Mouse (Mus musculus): Measurements from ENCODE around the gene Sprr2a2. TPM values are rescaled to one million over a fixed set of nuclear protein-coding genes. Genes with fewer than 3 reads are reported as not detected.
"Not testable (repeated sequence)": the region's sequence is repeated elsewhere in the genome, so short reads cannot be mapped to it uniquely, and the experiment has no call there.

Gene Sprr2a2
- polyA plus RNA-seq, 1 experiment, result 35,085 TPM

- H3K27ac ChIP-seq (ENCODE audit: insufficient read depth, low read depth, low read length); H3K4me1 ChIP-seq (ENCODE audit: control insufficient read depth, insufficient read depth, insufficient read length, low read length); H3K27me3 ChIP-seq (ENCODE audit: control insufficient read depth, insufficient read depth, low read length); H3K36me3 ChIP-seq (ENCODE audit: control insufficient read depth, insufficient read depth, low read length); H3K4me3 ChIP-seq (ENCODE audit: low read depth, low read length): not testable (repeated sequence)
- WGBS, result no CpG with 5 or more reads among the region's 5 CpGs
Measured at GRCm38 (mm10) chr3:92236463-92237189, 20.9 kb downstream of the Sprr2a2 start.

GRCm38 (mm10) chr3:92238736-92239135, 23.0 kb downstream of the Sprr2a2 start:
- not testable (repeated sequence) for H3K4me1 ChIP-seq (ENCODE audit: control insufficient read depth, insufficient read depth, insufficient read length, low read length); H3K36me3 ChIP-seq (ENCODE audit: control insufficient read depth, insufficient read depth, low read length); H3K27ac ChIP-seq (ENCODE audit: insufficient read depth, low read depth, low read length); H3K4me3 ChIP-seq (ENCODE audit: low read depth, low read length); H3K27me3 ChIP-seq (ENCODE audit: control insufficient read depth, insufficient read depth, low read length)

- no CpG with 5 or more reads among the region's 1 CpGs for WGBS
- H3K4me3 ChIP-seq (ENCODE audit: low read depth, low read length); H3K4me1 ChIP-seq (ENCODE audit: control insufficient read depth, insufficient read depth, insufficient read length, low read length); H3K36me3 ChIP-seq (ENCODE audit: control insufficient read depth, insufficient read depth, low read length); H3K27ac ChIP-seq (ENCODE audit: insufficient read depth, low read depth, low read length); H3K27me3 ChIP-seq (ENCODE audit: control insufficient read depth, insufficient read depth, low read length): not testable (repeated sequence)
Measured at GRCm38 (mm10) chr3:92239197-92239596, 23.5 kb downstream of the Sprr2a2 start.

GRCm38 (mm10) chr3:92244833-92245232, 29.1 kb downstream of the Sprr2a2 start:
- not testable (repeated sequence) for H3K4me1 ChIP-seq (ENCODE audit: control insufficient read depth, insufficient read depth, insufficient read length, low read length); H3K4me3 ChIP-seq (ENCODE audit: low read depth, low read length)

GRCm38 (mm10) chr3:92246245-92246644, 30.5 kb downstream of the Sprr2a2 start:
- H3K27ac ChIP-seq (ENCODE audit: insufficient read depth, low read depth, low read length); H3K36me3 ChIP-seq (ENCODE audit: control insufficient read depth, insufficient read depth, low read length); H3K27me3 ChIP-seq (ENCODE audit: control insufficient read depth, insufficient read depth, low read length); H3K4me3 ChIP-seq (ENCODE audit: low read depth, low read length); H3K4me1 ChIP-seq (ENCODE audit: control insufficient read depth, insufficient read depth, insufficient read length, low read length): not testable (repeated sequence)
- no CpG with 5 or more reads among the region's 10 CpGs for WGBS

More at GRCm38 (mm10) chr3:92244833-92245232, 29.1 kb downstream of the Sprr2a2 start:
- not testable (repeated sequence) for H3K27me3 ChIP-seq (ENCODE audit: control insufficient read depth, insufficient read depth, low read length); H3K36me3 ChIP-seq (ENCODE audit: control insufficient read depth, insufficient read depth, low read length); H3K27ac ChIP-seq (ENCODE audit: insufficient read depth, low read depth, low read length)

- H3K27me3 ChIP-seq (ENCODE audit: control insufficient read depth, insufficient read depth, low read length); H3K36me3 ChIP-seq (ENCODE audit: control insufficient read depth, insufficient read depth, low read length); H3K4me3 ChIP-seq (ENCODE audit: low read depth, low read length); H3K27ac ChIP-seq (ENCODE audit: insufficient read depth, low read depth, low read length); H3K4me1 ChIP-seq (ENCODE audit: control insufficient read depth, insufficient read depth, insufficient read length, low read length): not testable (repeated sequence)
Measured at GRCm38 (mm10) chr3:92248494-92248893, 32.8 kb downstream of the Sprr2a2 start.

GRCm38 (mm10) chr3:92250450-92250849, 34.7 kb downstream of the Sprr2a2 start:
- H3K36me3 ChIP-seq (ENCODE audit: control insufficient read depth, insufficient read depth, low read length); H3K27me3 ChIP-seq (ENCODE audit: control insufficient read depth, insufficient read depth, low read length); H3K4me3 ChIP-seq (ENCODE audit: low read depth, low read length); H3K27ac ChIP-seq (ENCODE audit: insufficient read depth, low read depth, low read length); H3K4me1 ChIP-seq (ENCODE audit: control insufficient read depth, insufficient read depth, insufficient read length, low read length): not testable (repeated sequence)
- WGBS, result 75% methylated on average over 2 of the region's 2 CpGs

GRCm38 (mm10) chr3:92253860-92254259, 38.1 kb downstream of the Sprr2a2 start:
- WGBS, result no CpG with 5 or more reads among the region's 8 CpGs
- H3K4me1 ChIP-seq (ENCODE audit: control insufficient read depth, insufficient read depth, insufficient read length, low read length); H3K36me3 ChIP-seq (ENCODE audit: control insufficient read depth, insufficient read depth, low read length); H3K27me3 ChIP-seq (ENCODE audit: control insufficient read depth, insufficient read depth, low read length); H3K4me3 ChIP-seq (ENCODE audit: low read depth, low read length); H3K27ac ChIP-seq (ENCODE audit: insufficient read depth, low read depth, low read length): not testable (repeated sequence)

GRCm38 (mm10) chr3:92258526-92258925, 42.8 kb downstream of the Sprr2a2 start:
- H3K36me3 ChIP-seq (ENCODE audit: control insufficient read depth, insufficient read depth, low read length); H3K27me3 ChIP-seq (ENCODE audit: control insufficient read depth, insufficient read depth, low read length); H3K4me3 ChIP-seq (ENCODE audit: low read depth, low read length); H3K27ac ChIP-seq (ENCODE audit: insufficient read depth, low read depth, low read length); H3K4me1 ChIP-seq (ENCODE audit: control insufficient read depth, insufficient read depth, insufficient read length, low read length): not testable (repeated sequence)

GRCm38 (mm10) chr3:92263462-92263861, 47.7 kb downstream of the Sprr2a2 start:
- not testable (repeated sequence) for H3K4me3 ChIP-seq (ENCODE audit: low read depth, low read length); H3K36me3 ChIP-seq (ENCODE audit: control insufficient read depth, insufficient read depth, low read length); H3K27me3 ChIP-seq (ENCODE audit: control insufficient read depth, insufficient read depth, low read length); H3K4me1 ChIP-seq (ENCODE audit: control insufficient read depth, insufficient read depth, insufficient read length, low read length); H3K27ac ChIP-seq (ENCODE audit: insufficient read depth, low read depth, low read length)
- no CpG with 5 or more reads among the region's 2 CpGs for WGBS

GRCm38 (mm10) chr3:92271414-92271985, 55.8 kb downstream of the Sprr2a2 start:
- no CpG with 5 or more reads among the region's 4 CpGs for WGBS
- not testable (repeated sequence) for H3K27me3 ChIP-seq (ENCODE audit: control insufficient read depth, insufficient read depth, low read length); H3K27ac ChIP-seq (ENCODE audit: insufficient read depth, low read depth, low read length); H3K4me1 ChIP-seq (ENCODE audit: control insufficient read depth, insufficient read depth, insufficient read length, low read length); H3K4me3 ChIP-seq (ENCODE audit: low read depth, low read length); H3K36me3 ChIP-seq (ENCODE audit: control insufficient read depth, insufficient read depth, low read length)

GRCm38 (mm10) chr3:92273504-92273903, 57.8 kb downstream of the Sprr2a2 start:
- not testable (repeated sequence) for H3K27me3 ChIP-seq (ENCODE audit: control insufficient read depth, insufficient read depth, low read length); H3K36me3 ChIP-seq (ENCODE audit: control insufficient read depth, insufficient read depth, low read length); H3K27ac ChIP-seq (ENCODE audit: insufficient read depth, low read depth, low read length)

More at GRCm38 (mm10) chr3:92273504-92273903, 57.8 kb downstream of the Sprr2a2 start:
- not testable (repeated sequence) for H3K4me1 ChIP-seq (ENCODE audit: control insufficient read depth, insufficient read depth, insufficient read length, low read length); H3K4me3 ChIP-seq (ENCODE audit: low read depth, low read length)
